Mouse (Mus musculus) midbrain, embryonic 15.5 days (tissue): Measurements from ENCODE around the gene Atxn2. TPM values are rescaled to one million over a fixed set of nuclear protein-coding genes. Genes with fewer than 3 reads are reported as not detected.
"Not testable (repeated sequence)": the region's sequence is repeated elsewhere in the genome, so short reads cannot be mapped to it uniquely, and the experiment has no call there.

Source experiments
- ATAC-seq: fragments of 200-750 bp; cut with Nextera tagmentation; replicated peaks from 2 replicates; pipeline ENCODE4 v1.8.0; 2017; ENCODE audit warnings: moderate TSS enrichment
- H3K27ac ChIP-seq: fragments of 300-500 bp; sonication (generic); 2 replicates; pipeline ENCODE4 v1.5.1; 2015; ENCODE audit warnings: mild to moderate bottlenecking, inconsistent platforms
- H3K27me3 ChIP-seq: fragments of 300-500 bp; sonication (generic); replicated peaks from 2 replicates; pipeline ENCODE4 v1.6.1; 2015; ENCODE audit warnings: inconsistent platforms
- H3K36me3 ChIP-seq: fragments of 300-500 bp; sonication (generic); replicated peaks from 2 replicates; pipeline ENCODE4 v1.6.1; 2015; ENCODE audit warnings: inconsistent platforms
- H3K4me1 ChIP-seq: fragments of 300-500 bp; sonication (generic); 2 replicates; pipeline ENCODE4 v1.6.1; 2015; ENCODE audit warnings: inconsistent platforms
- H3K4me2 ChIP-seq: fragments of 300-500 bp; sonication (generic); 2 replicates; pipeline ENCODE4 v1.6.1; 2015; ENCODE audit warnings: inconsistent platforms, mild to moderate bottlenecking, moderate library complexity
- H3K4me3 ChIP-seq: fragments of 300-500 bp; sonication (generic); 2 replicates; pipeline ENCODE4 v1.5.1; 2015; ENCODE audit warnings: mild to moderate bottlenecking, inconsistent platforms
- H3K9ac ChIP-seq: fragments of 300-500 bp; sonication (generic); 2 replicates; pipeline ENCODE4 v1.6.1; 2015; ENCODE audit warnings: mild to moderate bottlenecking, inconsistent platforms
- H3K9me3 ChIP-seq: fragments of 300-500 bp; sonication (generic); 2 replicates; pipeline ENCODE4 v1.6.1; 2016; ENCODE audit warnings: inconsistent platforms
- WGBS: fragments of 180-500 bp; shearing (Covaris S2); methylation state at CpG from one replicate; pipeline ENCODE4 v1.1.7; 2015; ENCODE audit warnings: mixed read lengths; 5-methylcytosine and 5-hydroxymethylcytosine counted together
- polyA plus RNA-seq: library from polyadenylated mRNA; unstranded; fragments of >200 nt; fragmentation: Nextera tagmentation; extraction: Ambion mirVana; gene quantifications from 2 replicates; pipeline ENCODE4 v1.2.1, GENCODE M21; 2015

The Atxn2 gene
- polyA plus RNA-seq, 1 experiment from 2014 or later = 111 TPM

GRCm38 (mm10) chr5:121747884-121748594 is 36.9 kb downstream of the Atxn2 start:
- not testable (repeated sequence) for H3K9ac ChIP-seq, H3K4me2 ChIP-seq, H3K27ac ChIP-seq, H3K4me1 ChIP-seq, H3K36me3 ChIP-seq, H3K9me3 ChIP-seq, ATAC-seq, H3K4me3 ChIP-seq, H3K27me3 ChIP-seq
- WGBS = 93% methylated on average over 4 of the region's 4 CpGs

- Histone ChIP-seq H3K4me1 (no peaks in the 10 kb centered on the region), H3K36me3 (peaks cover 7% of the 10 kb centered on the region; the same call in 1 of the 2 replicates), H3K9ac (no peak overlapping the region), H3K4me3 (no peak overlapping the region), H3K27me3 (no peaks in the 10 kb centered on the region), H3K4me2 (no peak overlapping the region), H3K27ac (no peak overlapping the region), H3K9me3 (no peaks in the 10 kb centered on the region)
- no peak for ATAC-seq
- 100% methylated on average over 2 of the region's 2 CpGs for WGBS
Observed at GRCm38 (mm10) chr5:121749633-121750032, 38.5 kb downstream of the Atxn2 start.

GRCm38 (mm10) chr5:121757900-121758299 is 46.8 kb downstream of the Atxn2 start:
- WGBS = 25% methylated on average over 2 of the region's 2 CpGs
- H3K27ac ChIP-seq = no peak overlapping the region
- H3K36me3 ChIP-seq = no peaks in the 10 kb centered on the region
- H3K9me3 ChIP-seq = no peaks in the 10 kb centered on the region
- no peak for ATAC-seq
- H3K27me3 ChIP-seq = no peaks in the 10 kb centered on the region
- H3K9ac ChIP-seq = no peak overlapping the region
- no peak overlapping the region for H3K4me3 ChIP-seq
- no peak overlapping the region for H3K4me2 ChIP-seq
- no peaks in the 10 kb centered on the region; the same call in 1 of the 2 replicates for H3K4me1 ChIP-seq

GRCm38 (mm10) chr5:121758341-121758740 is 47.2 kb downstream of the Atxn2 start:
- H3K9me3 ChIP-seq = no peaks in the 10 kb centered on the region
- no peak overlapping the region for H3K9ac ChIP-seq
- no peak for ATAC-seq
- 70% methylated on average over 4 of the region's 4 CpGs for WGBS
- no peaks in the 10 kb centered on the region for H3K27me3 ChIP-seq
- H3K27ac ChIP-seq = no peak overlapping the region
- no peaks in the 10 kb centered on the region for H3K36me3 ChIP-seq
- no peak overlapping the region for H3K4me2 ChIP-seq
- no peak overlapping the region for H3K4me3 ChIP-seq
- H3K4me1 ChIP-seq = no peaks in the 10 kb centered on the region; the same call in 1 of the 2 replicates

- WGBS = 92% methylated on average over 4 of the region's 4 CpGs
- no peak overlapping the region for H3K9ac ChIP-seq
- no peaks in the 10 kb centered on the region for H3K9me3 ChIP-seq
- H3K4me2 ChIP-seq = no peak overlapping the region
- no peaks in the 10 kb centered on the region for H3K27me3 ChIP-seq
- no peak overlapping the region for H3K27ac ChIP-seq
- no peaks in the 10 kb centered on the region for H3K36me3 ChIP-seq
- no peaks in the 10 kb centered on the region; the same call in 1 of the 2 replicates for H3K4me1 ChIP-seq
- no peak overlapping the region for H3K4me3 ChIP-seq
- ATAC-seq = no peak
Observed at GRCm38 (mm10) chr5:121759921-121760320, 48.8 kb downstream of the Atxn2 start.

- no peak overlapping the region for H3K27ac ChIP-seq
- no peak overlapping the region for H3K9ac ChIP-seq
- H3K4me1 ChIP-seq = no peaks in the 10 kb centered on the region; the same call in 1 of the 2 replicates
- WGBS = 65% methylated on average over 7 of the region's 7 CpGs
- no peak overlapping the region for H3K4me2 ChIP-seq
- no peak for ATAC-seq
- H3K9me3 ChIP-seq = no peaks in the 10 kb centered on the region
- H3K27me3 ChIP-seq = no peaks in the 10 kb centered on the region
- H3K4me3 ChIP-seq = no peak overlapping the region
- H3K36me3 ChIP-seq = no peaks in the 10 kb centered on the region
Observed at GRCm38 (mm10) chr5:121761459-121761858, 50.3 kb downstream of the Atxn2 start.

- no peak for ATAC-seq
- no peak overlapping the region for H3K27ac ChIP-seq
- H3K9ac ChIP-seq = no peak overlapping the region
- WGBS = 90% methylated on average over 6 of the region's 6 CpGs
- H3K4me3 ChIP-seq = no peak overlapping the region
- no peaks in the 10 kb centered on the region for H3K36me3 ChIP-seq
- H3K4me1 ChIP-seq = no peaks in the 10 kb centered on the region; the same call in 1 of the 2 replicates
- no peak overlapping the region for H3K4me2 ChIP-seq
- H3K9me3 ChIP-seq = no peaks in the 10 kb centered on the region
- H3K27me3 ChIP-seq = no peaks in the 10 kb centered on the region
Observed at GRCm38 (mm10) chr5:121762949-121763348, 51.8 kb downstream of the Atxn2 start.

GRCm38 (mm10) chr5:121765020-121765419 is 53.9 kb downstream of the Atxn2 start:
- no peak overlapping the region for H3K4me3 ChIP-seq
- 86% methylated on average over 2 of the region's 2 CpGs for WGBS

GRCm38 (mm10) chr5:121766038-121766773 is 55.1 kb downstream of the Atxn2 start:
- no peak for ATAC-seq
- WGBS = 94% methylated on average over 4 of the region's 4 CpGs
- no peak overlapping the region for H3K27ac ChIP-seq

More at GRCm38 (mm10) chr5:121765020-121765419, 53.9 kb downstream of the Atxn2 start:
- Histone ChIP-seq H3K36me3 (no peaks in the 10 kb centered on the region), H3K9me3 (no peaks in the 10 kb centered on the region), H3K4me2 (no peak overlapping the region), H3K4me1 (no peaks in the 10 kb centered on the region; the same call in 1 of the 2 replicates), H3K27ac (no peak overlapping the region), H3K9ac (no peak overlapping the region), H3K27me3 (no peaks in the 10 kb centered on the region)
- no peak for ATAC-seq

GRCm38 (mm10) chr5:121767564-121767963 is 56.4 kb downstream of the Atxn2 start:
- no peaks in the 10 kb centered on the region for H3K9me3 ChIP-seq
- H3K4me3 ChIP-seq = no peak overlapping the region
- H3K27me3 ChIP-seq = no peaks in the 10 kb centered on the region
- WGBS = 89% methylated on average over 2 of the region's 2 CpGs
- H3K36me3 ChIP-seq = peaks cover 1% of the 10 kb centered on the region; the same call in 1 of the 2 replicates
- no peak for ATAC-seq
- no peak overlapping the region for H3K4me2 ChIP-seq
- no peaks in the 10 kb centered on the region for H3K4me1 ChIP-seq
- no peak overlapping the region for H3K27ac ChIP-seq
- H3K9ac ChIP-seq = no peak overlapping the region

More at GRCm38 (mm10) chr5:121766038-121766773, 55.1 kb downstream of the Atxn2 start:
- no peaks in the 10 kb centered on the region for H3K36me3 ChIP-seq
- no peak overlapping the region for H3K4me2 ChIP-seq
- H3K27me3 ChIP-seq = no peaks in the 10 kb centered on the region
- no peaks in the 10 kb centered on the region for H3K9me3 ChIP-seq
- no peaks in the 10 kb centered on the region for H3K4me1 ChIP-seq
- no peak overlapping the region for H3K4me3 ChIP-seq
- H3K9ac ChIP-seq = no peak overlapping the region

GRCm38 (mm10) chr5:121769827-121770226 is 58.7 kb downstream of the Atxn2 start:
- ATAC-seq = no peak
- WGBS = 85% methylated on average over 7 of the region's 7 CpGs
- no peak overlapping the region for H3K27ac ChIP-seq

GRCm38 (mm10) chr5:121771611-121772010 is 60.5 kb downstream of the Atxn2 start:
- WGBS = 92% methylated on average over 3 of the region's 3 CpGs
- H3K4me3 ChIP-seq = no peak overlapping the region
- no peak for ATAC-seq

More at GRCm38 (mm10) chr5:121769827-121770226, 58.7 kb downstream of the Atxn2 start:
- no peak overlapping the region for H3K9ac ChIP-seq
- no peaks in the 10 kb centered on the region for H3K4me1 ChIP-seq
- H3K9me3 ChIP-seq = no peaks in the 10 kb centered on the region
- H3K36me3 ChIP-seq = peaks cover 16% of the 10 kb centered on the region
- no peak overlapping the region for H3K4me2 ChIP-seq
- no peaks in the 10 kb centered on the region for H3K27me3 ChIP-seq
- no peak overlapping the region for H3K4me3 ChIP-seq

More at GRCm38 (mm10) chr5:121771611-121772010, 60.5 kb downstream of the Atxn2 start:
- Histone ChIP-seq H3K27me3 (no peaks in the 10 kb centered on the region), H3K27ac (no peak overlapping the region), H3K9ac (no peak overlapping the region), H3K36me3 (peaks cover 24% of the 10 kb centered on the region), H3K4me1 (no peaks in the 10 kb centered on the region), H3K4me2 (no peak overlapping the region), H3K9me3 (no peaks in the 10 kb centered on the region)
